8 mouse cellular contexts compared by ENCODE assay signal in the genomic region with DNA sequence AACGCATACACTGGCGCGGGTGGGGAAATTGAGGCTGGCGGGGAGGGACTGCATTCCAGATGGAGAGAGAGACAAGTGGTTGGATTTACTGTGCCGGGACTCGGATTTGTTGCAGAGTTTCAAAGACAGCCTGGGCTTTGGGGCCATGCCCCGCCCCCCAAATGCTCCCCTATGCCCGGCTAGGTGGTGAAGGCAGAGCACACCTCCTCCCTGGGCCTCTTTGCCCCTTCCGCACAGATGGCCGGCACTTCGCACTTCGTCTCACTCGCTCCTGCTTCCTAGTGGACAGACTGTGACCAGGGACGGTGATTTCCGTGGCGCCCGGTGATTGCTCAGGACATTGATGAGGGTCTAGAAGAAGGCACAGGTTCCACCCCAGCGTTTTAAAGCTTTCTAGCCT. TPM values are rescaled to one million over a fixed set of nuclear protein-coding genes. Genes with fewer than 3 reads are reported as not detected.
A peak's percentile ranks its signal among the peaks of the same experiment; 100 is the strongest.
DNase-seq lines count a peak whose midpoint lies in the region; ATAC-seq and TF ChIP-seq lines count a peak whose summit lies in the region.

No protein-coding gene starts in this region.

- TF ChIP-seq POLR2A in myocyte (IDR thresholded peaks at IDR 0.05; ENCODE audit: insufficient read length, low read depth): no peak

- TF ChIP-seq CTCF in heart, postnatal 0 days (IDR thresholded peaks at IDR 0.05; ENCODE audit: low read depth): peak; percentile 45

- H3K4me3 ChIP-seq in heart, embryonic 13.5 days: peak overlapping the region; percentile 58
- peak overlapping the region; percentile 53 for H3K4me3 ChIP-seq in heart, postnatal 0 days (ENCODE audit: low read depth, low read length)
- peak overlapping the region; percentile 51 for H3K4me3 ChIP-seq in liver, embryonic 13.5 days (replicated peaks)
- H3K4me3 ChIP-seq in myocyte: peak overlapping the region; percentile 16

- ATAC-seq in heart, embryonic 13.5 days (ENCODE audit: extremely low read depth, insufficient number of reproducible peaks, low FRiP score, low TSS enrichment): no peak
- ATAC-seq in heart, postnatal 0 days (ENCODE audit: insufficient read depth, low read depth): peak; percentile 10; the same call in 1 of the 2 replicates
- ATAC-seq in liver, embryonic 13.5 days (ENCODE audit: low read depth): no peak

- TF ChIP-seq EP300 in heart, postnatal 0 days (IDR thresholded peaks at IDR 0.05; ENCODE audit: low read depth): peak; percentile 24; the same call in 1 of the 2 replicates

- H3ac ChIP-seq in myocyte (ENCODE audit: control insufficient read depth, insufficient read length): no peak overlapping the region

- no peak for DNase-seq in heart, postnatal 14 days
- peak; percentile 68 for DNase-seq in R1 (ENCODE audit: low read depth, low spot score)
- no peak for DNase-seq in heart, postnatal 0 days (ENCODE audit: low spot score)
- no peak for DNase-seq in liver, embryonic 13.5 days
- DNase-seq in ovary, postnatal 14 days (ENCODE audit: low spot score): no peak
- no peak for DNase-seq in thymus, postnatal 0 days (ENCODE audit: low spot score)

- H3K9ac ChIP-seq in heart, embryonic 13.5 days: peak overlapping the region; percentile 81
- H3K9ac ChIP-seq in heart, postnatal 0 days (replicated peaks; ENCODE audit: low read depth, low read length): peak overlapping the region; percentile 57
- peak overlapping the region; percentile 33 for H3K9ac ChIP-seq in liver, embryonic 13.5 days

- no peaks in the 10 kb centered on the region for H3K9me3 ChIP-seq in heart, embryonic 13.5 days
- no peaks in the 10 kb centered on the region for H3K9me3 ChIP-seq in heart, postnatal 0 days (replicated peaks; ENCODE audit: control insufficient read depth, low read length)
- H3K9me3 ChIP-seq in liver, embryonic 13.5 days (replicated peaks): no peaks in the 10 kb centered on the region

- peaks cover 63% of the 10 kb centered on the region for H3K4me1 ChIP-seq in heart, embryonic 13.5 days
- H3K4me1 ChIP-seq in heart, postnatal 0 days (ENCODE audit: control insufficient read depth, insufficient read depth): peaks cover 16% of the 10 kb centered on the region
- H3K4me1 ChIP-seq in liver, embryonic 13.5 days (replicated peaks): peaks cover 27% of the 10 kb centered on the region

- no peaks in the 10 kb centered on the region for H3K79me2 ChIP-seq in myocyte (ENCODE audit: control insufficient read depth, insufficient read depth)

- peaks cover 26% of the 10 kb centered on the region for H3K27me3 ChIP-seq in heart, embryonic 13.5 days (replicated peaks)
- no peaks in the 10 kb centered on the region for H3K27me3 ChIP-seq in heart, postnatal 0 days (ENCODE audit: control insufficient read depth, insufficient read depth, low read length)
- peaks cover 80% of the 10 kb centered on the region for H3K27me3 ChIP-seq in liver, embryonic 13.5 days
- peaks cover 31% of the 10 kb centered on the region for H3K27me3 ChIP-seq in myocyte (ENCODE audit: control insufficient read depth, insufficient read depth, insufficient read length)

- intact Hi-C loops in heart, postnatal 14 days (cut with DNase I): no loop called here

- peak overlapping the region; percentile 87 for H3K4me2 ChIP-seq in heart, embryonic 13.5 days
- H3K4me2 ChIP-seq in heart, postnatal 0 days (ENCODE audit: low read depth, low read length): peak overlapping the region; percentile 79
- H3K4me2 ChIP-seq in liver, embryonic 13.5 days: peak overlapping the region; percentile 71
- peak overlapping the region; percentile 86 for H3K4me2 ChIP-seq in myocyte (ENCODE audit: low read depth)

- 2% methylated on average over 18 of the region's 18 CpGs for WGBS in heart, embryonic 13.5 days
- WGBS in heart, postnatal 0 days: 4% methylated on average over 18 of the region's 18 CpGs
- WGBS in liver, embryonic 13.5 days (ENCODE audit: insufficient replicate concordance): 3% methylated on average over 18 of the region's 18 CpGs

- H3K36me3 ChIP-seq in heart, embryonic 13.5 days: 0 out of 2 replicates have a peak, but pooled peaks cover 4% of the 10 kb centered on the region
- no peaks in the 10 kb centered on the region for H3K36me3 ChIP-seq in heart, postnatal 0 days (replicated peaks; ENCODE audit: control insufficient read depth, insufficient read depth, low read length)
- H3K36me3 ChIP-seq in liver, embryonic 13.5 days: no peaks in the 10 kb centered on the region
- no peaks in the 10 kb centered on the region for H3K36me3 ChIP-seq in myocyte (ENCODE audit: control insufficient read depth, insufficient read depth)

- peak overlapping the region; percentile 82 for H3K27ac ChIP-seq in heart, embryonic 13.5 days (replicated peaks)
- peak overlapping the region; percentile 90 for H3K27ac ChIP-seq in heart, postnatal 0 days (ENCODE audit: low read depth)
- H3K27ac ChIP-seq in liver, embryonic 13.5 days: peak overlapping the region; percentile 13; the same call in 1 of the 2 replicates

TF ChIP-seq in myocyte, 11 proteins besides CTCF, POLR2A, EP300 and RAD21:
- TF ChIP-seq REST (IDR thresholded peaks at IDR 0.05; ENCODE audit: insufficient read depth, insufficient read length): no peak
- TF ChIP-seq POLR2AphosphoS2 (IDR thresholded peaks at IDR 0.05; ENCODE audit: insufficient read length, low read depth): no peak
- no peak for TF ChIP-seq CEBPB (IDR thresholded peaks at IDR 0.05; ENCODE audit: insufficient read depth, poor library complexity, severe bottlenecking)
- no peak for TF ChIP-seq USF1 (IDR thresholded peaks at IDR 0.05; ENCODE audit: low read depth)
- TF ChIP-seq TCF3 (IDR thresholded peaks at IDR 0.05; ENCODE audit: insufficient read length, low read depth): no peak
- TF ChIP-seq MAX (IDR thresholded peaks at IDR 0.05; ENCODE audit: low read depth): no peak
- TF ChIP-seq E2F4 (IDR thresholded peaks at IDR 0.05; ENCODE audit: insufficient read depth): no peak
- TF ChIP-seq SRF (IDR thresholded peaks at IDR 0.05; ENCODE audit: control insufficient read depth, insufficient read length, low read depth): no peak
- TF ChIP-seq MYOD1 (IDR thresholded peaks at IDR 0.05; ENCODE audit: control insufficient read depth in 1 of 3, insufficient read length in 2 of 3, low read depth in 2 of 3): no peak
- no peak for TF ChIP-seq TCF12 (IDR thresholded peaks at IDR 0.05; ENCODE audit: insufficient read depth, poor library complexity, severe bottlenecking)
- TF ChIP-seq MYOG (IDR thresholded peaks at IDR 0.05; ENCODE audit: control insufficient read depth in 1 of 3, insufficient read depth in 1 of 3, insufficient read length in 2 of 3, low read depth in 2 of 3): no peak

RNA-seq across cellular contexts. Expression of a gene that starts 0.4 kb away (rescaled TPM):
- polyA plus RNA-seq in heart, embryonic 13.5 days (2015; fragmentation: Nextera tagmentation; extraction: Ambion mirVana): 22.1 and 25.4 TPM in 2 replicates
- total RNA-seq in heart, postnatal 14 days (2021): 10 to 100 TPM; 32.7 to 34.3 TPM
- total RNA-seq in heart, postnatal 0 days (2014; rRNA removed; ENCODE audit: low replicate concordance): 51.6 and 57.8 TPM in 2 replicates
- 15.5 and 17.6 TPM in 2 replicates for polyA plus RNA-seq in heart, postnatal 0 days (2015; fragmentation: Nextera tagmentation; extraction: Ambion mirVana)
- 1.2 and 1.8 TPM in 2 replicates for polyA plus RNA-seq in liver, embryonic 13.5 days (2015; fragmentation: Nextera tagmentation; extraction: Ambion mirVana)
- 1.2 TPM for polyA plus RNA-seq in myocyte (2012; fragmentation: generic; extraction: Trizol)
- 61.7 and 72.6 TPM in 2 replicates for polyA plus RNA-seq in thymus, postnatal 0 days (2015; fragmentation: Nextera tagmentation; extraction: Ambion mirVana)

RNA-seq across cellular contexts. Expression of a gene that starts 10.1 kb away (rescaled TPM):
- 70.2 and 70.8 TPM in 2 replicates for polyA plus RNA-seq in heart, embryonic 13.5 days (2015; fragmentation: Nextera tagmentation; extraction: Ambion mirVana)
- total RNA-seq in heart, postnatal 14 days (2021): 10 to 100 TPM; 78.3 to 78.9 TPM
- 56.5 and 76.1 TPM in 2 replicates for total RNA-seq in heart, postnatal 0 days (2014; rRNA removed; ENCODE audit: low replicate concordance)
- 90.9 and 92.1 TPM in 2 replicates for polyA plus RNA-seq in heart, postnatal 0 days (2015; fragmentation: Nextera tagmentation; extraction: Ambion mirVana)
- 89.5 and 101 TPM in 2 replicates for polyA plus RNA-seq in liver, embryonic 13.5 days (2015; fragmentation: Nextera tagmentation; extraction: Ambion mirVana)
- 52.7 TPM for polyA plus RNA-seq in myocyte (2012; fragmentation: generic; extraction: Trizol)
- polyA plus RNA-seq in thymus, postnatal 0 days (2015; fragmentation: Nextera tagmentation; extraction: Ambion mirVana): 44.5 and 48.3 TPM in 2 replicates

RNA-seq across cellular contexts. Expression of a gene that starts 37.1 kb away (rescaled TPM):
- polyA plus RNA-seq in heart, embryonic 13.5 days (2015; fragmentation: Nextera tagmentation; extraction: Ambion mirVana): 0.23 and 0.45 TPM in 2 replicates
- 1 to 10 TPM; 1.8 to 4.9 TPM for total RNA-seq in heart, postnatal 14 days (2021)
- 0.95 and 1.3 TPM in 2 replicates for total RNA-seq in heart, postnatal 0 days (2014; rRNA removed; ENCODE audit: low replicate concordance)
- 5.1 and 5.6 TPM in 2 replicates for polyA plus RNA-seq in heart, postnatal 0 days (2015; fragmentation: Nextera tagmentation; extraction: Ambion mirVana)
- 0.07 TPM in 1 of 2 replicates, not detected in the other for polyA plus RNA-seq in liver, embryonic 13.5 days (2015; fragmentation: Nextera tagmentation; extraction: Ambion mirVana)
- 0.01 TPM for polyA plus RNA-seq in myocyte (2012; fragmentation: generic; extraction: Trizol)
- polyA plus RNA-seq in thymus, postnatal 0 days (2015; fragmentation: Nextera tagmentation; extraction: Ambion mirVana): 159 and 186 TPM in 2 replicates

Comparison
In these comparisons a context has a peak if more than half of its experiments do, and no peak if none do; other contexts are left out.
1. H3K27ac ChIP-seq: peak in every context shown above with its lines; median percentile 90 in heart, postnatal 0 days; 82 in heart, embryonic 13.5 days; 13 in liver, embryonic 13.5 days.
2. RNA of a gene that starts 37.1 kb away (polyA plus RNA-seq): 159 to 186 TPM in thymus, postnatal 0 days; 5.1 to 5.6 TPM in heart, postnatal 0 days, 0.23 to 0.45 TPM in heart, embryonic 13.5 days, 0.07 TPM in liver, embryonic 13.5 days and 0.01 TPM in myocyte (single experiment); every median in the first group is over 10 times any median in the second.
3. Peak in every context shown above with its lines, with median percentiles within 50 percentile points of each other: H3K4me2 ChIP-seq, H3K4me3 ChIP-seq and H3K9ac ChIP-seq.